Mouse (Mus musculus) retina, embryonic 14.5 days (tissue): Measurements from ENCODE around the gene Abhd17c.

Experiments
- DNase-seq: peaks from one replicate; pipeline ENCODE4 v3.0.0-alpha.2; 2015; ENCODE audit warnings: low spot score

Abhd17c gene

DNA sequence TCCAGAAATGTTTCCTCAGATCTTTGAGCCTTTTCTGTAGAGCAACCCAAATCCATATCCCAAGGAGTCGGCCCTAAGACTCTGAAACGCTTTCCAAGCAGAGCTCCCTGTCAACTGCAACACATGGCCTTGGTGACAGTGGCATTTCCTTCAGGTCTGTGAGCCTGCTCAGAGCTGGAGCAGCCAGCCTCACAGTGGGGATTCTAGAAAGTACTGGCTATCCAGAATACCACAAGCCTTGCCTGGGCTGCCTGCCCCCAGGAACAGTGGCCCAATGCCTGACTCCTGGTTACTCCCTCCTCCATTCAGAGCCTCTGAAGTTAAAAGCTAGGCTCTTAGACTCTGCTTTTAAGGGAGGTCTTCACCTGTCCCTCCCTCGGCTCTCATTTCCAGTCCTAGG is 77.8 kb downstream of the Abhd17c start:
- DNase-seq = no peak

- no peak for DNase-seq
Measured at GRCm38 (mm10) chr7:84068931-84069330, 82.8 kb downstream of the Abhd17c start.

DNA sequence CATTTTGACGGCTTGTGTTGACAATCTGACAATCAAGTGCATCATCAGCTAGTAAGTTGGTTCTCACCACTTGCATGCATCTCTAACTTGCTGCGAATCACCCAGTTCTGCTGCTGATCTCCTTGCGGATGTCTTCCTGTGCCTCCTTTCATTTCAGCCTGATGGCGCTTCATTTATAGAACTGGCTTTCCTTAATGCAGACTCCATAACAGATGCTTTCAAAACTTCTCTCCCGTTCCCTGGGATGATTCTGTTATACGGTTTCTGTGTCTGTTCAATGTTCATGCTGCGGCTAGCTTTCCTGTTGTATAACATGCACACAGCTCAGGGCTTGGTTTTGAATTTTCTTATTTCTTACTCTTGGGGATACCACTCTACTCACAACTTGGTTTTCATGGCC is 91.9 kb downstream of the Abhd17c start:
- no peak for DNase-seq
